Mouse (Mus musculus) 416B (cell line): ENCODE measurements at regions not wholly inside any gene's neighbourhood (a gene's known extent, or its start where the extent isn't known, plus 50 kb on each side); places are given as distances from the start of the nearest gene placed in this dataset.
A peak's percentile ranks its signal among the peaks of the same experiment; 100 is the strongest.

ENCODE experiments used
- DNase-seq: peaks from one replicate; pipeline ENCODE4 v3.0.0; 2011; ENCODE audit warnings: low read depth

DNA sequence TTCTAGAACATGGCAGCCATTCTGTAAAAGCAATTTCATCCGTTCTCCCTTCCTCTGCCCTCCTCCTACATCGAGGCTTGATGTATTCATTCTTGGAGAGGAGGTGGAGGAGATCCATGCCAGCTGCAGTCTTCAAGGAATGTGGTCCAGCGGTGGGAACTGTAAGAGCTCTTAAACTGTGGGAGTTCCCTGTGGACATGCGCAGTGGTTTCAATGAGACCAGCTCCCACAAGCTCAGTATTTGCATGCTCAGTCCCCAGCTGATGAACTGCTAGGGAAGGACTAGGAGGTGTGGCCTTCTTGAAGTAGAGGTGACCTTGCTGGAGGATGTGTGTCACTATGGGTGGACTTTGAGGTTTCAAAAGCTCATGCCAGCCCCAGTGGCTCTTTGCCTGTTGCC is 163.7 kb upstream of the Ctnnb1 start:
- no peak for DNase-seq

DNA sequence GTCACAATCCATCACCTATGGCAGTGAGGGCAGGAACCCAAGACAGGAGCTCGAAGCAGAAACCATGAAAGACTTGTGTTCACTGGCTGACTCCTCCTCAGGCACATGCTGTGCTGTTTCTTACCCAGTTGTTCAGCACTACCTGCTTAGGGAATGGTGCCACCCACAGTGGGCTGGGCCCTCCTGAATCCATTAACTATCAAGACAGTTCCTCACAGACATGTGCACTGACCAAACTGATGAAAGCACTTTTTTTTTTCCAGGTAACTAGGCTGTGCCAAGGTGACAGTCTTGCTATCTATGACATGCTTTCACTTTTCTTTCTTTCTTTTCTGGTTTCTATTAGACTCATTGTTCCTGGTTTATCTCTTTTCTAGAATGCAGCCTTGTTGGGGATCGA is 162.1 kb upstream of the Ctnnb1 start:
- no peak for DNase-seq

DNA sequence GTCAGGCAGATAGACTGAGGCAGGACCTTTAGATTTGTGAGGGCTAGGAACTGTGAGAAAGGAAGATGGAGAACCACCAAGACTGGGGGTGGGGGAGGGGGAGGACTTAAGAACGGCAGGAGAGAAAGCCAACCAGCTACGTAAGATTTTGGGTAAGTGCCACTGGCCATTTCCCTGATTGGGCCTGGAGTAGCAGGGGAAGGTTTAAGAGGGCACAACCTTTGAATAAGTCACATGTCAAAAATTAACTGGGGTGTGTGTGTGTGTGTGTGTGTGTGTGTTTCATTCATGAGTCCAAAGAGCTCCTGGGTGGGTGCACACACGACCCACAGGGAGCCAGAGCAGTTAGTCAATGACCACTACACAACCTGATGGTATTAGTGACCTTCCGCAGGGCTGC is 161.6 kb upstream of the Ctnnb1 start:
- no peak for DNase-seq

DNA sequence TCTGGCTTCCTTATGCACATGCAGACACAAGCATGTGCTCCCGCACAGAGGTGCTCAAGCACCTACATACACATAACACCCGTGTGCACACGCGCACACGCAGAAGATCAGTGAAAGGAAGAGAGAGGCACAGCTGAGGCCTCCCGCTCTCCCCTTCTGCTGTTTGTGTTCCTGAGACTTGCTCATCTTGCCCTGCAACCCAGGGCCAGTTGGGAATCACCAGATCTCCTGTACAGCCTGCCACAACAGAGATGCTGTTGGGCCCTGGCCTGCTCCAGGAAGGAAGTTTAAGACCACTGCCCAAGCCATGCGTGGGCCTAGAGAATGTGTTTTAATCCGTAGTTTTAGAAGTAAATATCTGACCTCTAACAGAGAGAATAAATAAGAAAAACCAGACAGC is 160.0 kb upstream of the Ctnnb1 start:
- DNase-seq: no peak

DNA sequence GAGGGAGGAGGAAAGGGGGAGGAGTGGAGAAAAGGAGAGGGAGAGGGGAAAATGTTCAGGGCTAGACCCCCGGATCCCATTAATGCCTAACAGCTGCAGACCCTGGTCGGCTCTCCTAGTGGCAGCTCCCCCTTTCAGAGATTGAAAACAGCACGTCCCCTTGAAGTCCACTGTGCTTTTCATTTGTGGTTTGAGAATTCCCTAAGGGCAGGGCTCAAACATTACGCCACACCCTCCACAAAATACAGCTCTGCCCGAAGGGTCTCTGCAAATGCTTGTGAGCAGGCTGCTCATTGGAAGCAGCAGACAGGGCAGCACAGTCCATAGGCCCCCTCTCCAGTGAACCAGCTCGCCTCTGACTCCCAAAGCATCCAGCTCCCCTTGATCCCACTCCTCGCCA is 159.3 kb upstream of the Ctnnb1 start:
- no peak for DNase-seq

GRCm38 (mm10) chr9:120770886-120771285 is 158.1 kb upstream of the Ctnnb1 start:
- no peak for DNase-seq

DNA sequence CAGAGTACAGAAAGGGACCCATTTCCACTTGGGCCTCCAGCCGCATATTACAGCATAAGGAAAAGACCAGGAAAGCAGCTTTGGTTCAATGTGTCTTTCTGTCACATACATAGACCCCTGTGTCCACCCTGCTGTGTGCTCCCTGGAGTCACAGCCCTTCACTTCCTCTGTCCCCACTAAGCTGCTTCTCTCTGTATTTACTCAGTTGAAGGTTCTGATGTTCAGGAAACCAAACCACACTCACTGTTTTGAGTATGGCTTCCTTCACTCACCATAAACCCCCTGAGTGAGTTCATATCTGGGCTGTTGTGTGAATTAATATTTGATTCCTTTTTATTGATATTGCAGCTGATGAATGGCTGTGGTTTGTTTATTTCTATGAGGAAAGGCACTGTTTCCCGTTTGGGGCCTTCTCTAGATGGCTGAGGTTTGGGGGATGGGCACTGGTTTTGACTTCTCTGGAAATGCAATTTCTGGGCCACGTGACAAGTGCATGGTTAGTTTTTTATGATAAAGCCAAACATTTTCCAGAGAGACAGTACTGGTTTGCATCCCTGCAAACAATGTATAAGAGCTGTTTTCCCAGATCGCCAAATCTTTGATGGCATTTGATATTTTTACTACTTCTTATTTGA is 157.0 kb upstream of the Ctnnb1 start:
- peak; percentile 69 for DNase-seq

GRCm38 (mm10) chr9:120774251-120774650 is 154.8 kb upstream of the Ctnnb1 start:
- DNase-seq: peak; percentile 59

- no peak for DNase-seq
Observed at GRCm38 (mm10) chr9:120774772-120775171, 154.2 kb upstream of the Ctnnb1 start.

DNA sequence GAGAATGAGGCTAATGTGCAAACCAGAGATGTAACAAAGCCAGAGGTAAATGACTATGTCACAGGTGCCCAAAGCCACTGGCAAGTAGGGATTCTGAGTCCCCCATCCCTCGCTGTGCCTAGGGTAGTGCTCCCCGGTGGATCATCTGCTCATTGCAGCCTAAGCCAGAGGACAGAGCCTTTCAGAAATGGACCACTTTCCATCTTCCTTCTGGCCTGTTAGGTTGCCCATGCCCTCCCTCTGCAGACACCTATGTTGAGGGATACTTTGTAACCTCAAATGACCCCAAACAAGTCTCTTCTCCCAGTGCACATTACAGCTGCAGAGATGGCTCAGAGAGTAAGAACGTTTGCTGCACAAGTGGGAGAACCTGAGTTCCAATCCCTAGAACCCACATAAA is 153.3 kb upstream of the Ctnnb1 start:
- DNase-seq: no peak

DNA sequence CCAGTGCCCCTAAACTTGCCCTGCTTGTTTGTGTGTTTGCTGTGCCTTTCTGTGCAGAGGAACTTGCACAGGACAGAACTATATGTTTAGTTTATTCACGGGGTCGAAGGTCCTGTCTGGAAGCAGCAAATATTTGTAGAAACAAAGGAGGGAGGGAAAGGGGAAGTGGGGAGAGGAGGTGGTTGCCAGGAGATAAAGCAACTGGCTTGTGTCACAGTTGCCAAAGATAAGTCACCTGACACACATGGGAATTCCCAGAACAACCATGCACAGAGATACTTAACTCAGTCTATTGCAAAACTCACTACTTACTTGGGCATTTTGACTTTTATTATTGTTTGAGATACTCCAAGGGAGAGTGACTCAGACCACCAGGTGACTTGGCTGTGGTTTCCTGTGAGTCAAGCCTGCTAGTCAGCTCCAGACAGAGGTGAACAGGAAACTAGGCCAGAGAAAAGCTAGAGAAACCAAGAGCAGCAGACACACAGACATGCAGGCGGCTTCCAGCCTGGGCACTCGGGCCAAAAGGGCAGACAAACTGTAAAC is 152.5 kb upstream of the Ctnnb1 start:
- peak; percentile 99 for DNase-seq

- DNase-seq: no peak
Observed at GRCm38 (mm10) chr9:120777016-120777415, 152.0 kb upstream of the Ctnnb1 start.

DNA sequence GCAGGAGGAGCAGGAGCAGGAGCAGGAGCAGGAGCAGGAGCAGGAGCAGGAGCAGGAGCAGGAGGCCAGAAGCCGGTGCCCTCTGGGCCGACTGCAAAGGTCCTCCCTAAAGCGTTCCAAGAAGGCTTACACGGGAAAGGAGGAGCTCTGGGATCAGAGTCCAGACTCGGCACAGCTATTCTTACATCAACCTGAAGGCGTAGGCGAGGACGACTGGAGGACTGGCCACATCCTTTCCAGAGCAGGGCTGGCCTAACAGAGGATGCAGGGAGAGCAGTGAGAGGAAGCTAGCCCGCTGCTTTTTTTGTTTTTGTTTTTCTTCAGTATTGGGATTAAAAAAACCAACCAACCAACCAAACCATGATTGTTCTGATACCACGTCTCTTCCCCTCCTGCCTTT is 151.5 kb upstream of the Ctnnb1 start:
- peak; percentile 40 for DNase-seq

DNA sequence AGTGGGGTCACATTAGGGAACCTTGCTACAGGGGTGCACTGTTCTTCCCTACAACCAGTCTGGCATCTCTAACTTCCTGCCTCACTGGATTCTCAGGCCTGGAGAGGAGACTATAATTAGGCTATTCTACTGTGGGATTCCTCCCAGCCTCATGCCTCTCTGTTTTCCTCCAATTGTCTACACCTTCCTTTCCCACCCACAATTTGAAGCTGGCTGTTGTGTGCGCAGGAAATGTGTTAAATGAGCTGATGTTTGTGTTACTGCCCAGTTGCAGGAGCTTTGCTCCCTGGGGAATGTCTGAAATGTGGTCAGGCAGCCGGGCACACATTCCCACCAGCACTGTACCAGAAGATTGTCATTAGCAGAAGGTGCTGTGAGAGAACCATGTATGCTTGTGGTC is 150.6 kb upstream of the Ctnnb1 start:
- DNase-seq: no peak

DNA sequence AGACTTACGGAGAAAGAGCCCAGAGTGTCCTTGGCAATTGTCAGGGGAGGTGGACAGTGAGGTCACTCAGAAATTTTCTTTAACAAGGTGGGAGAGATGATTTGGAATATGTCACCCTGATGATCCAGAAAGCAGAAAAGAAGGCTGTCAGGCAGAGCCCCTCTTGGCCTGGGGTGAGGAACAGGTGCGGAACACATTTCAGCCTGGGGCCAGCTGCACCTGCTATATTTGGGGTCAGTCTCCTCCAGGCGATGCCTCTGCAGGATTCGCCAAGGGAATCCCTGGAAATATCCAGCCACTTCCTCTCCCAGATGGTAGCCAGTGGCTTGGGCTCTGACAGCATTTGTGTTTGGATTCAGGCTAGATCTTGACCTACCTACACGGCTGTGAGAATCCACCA is 134.8 kb upstream of the Ctnnb1 start:
- no peak for DNase-seq

DNA sequence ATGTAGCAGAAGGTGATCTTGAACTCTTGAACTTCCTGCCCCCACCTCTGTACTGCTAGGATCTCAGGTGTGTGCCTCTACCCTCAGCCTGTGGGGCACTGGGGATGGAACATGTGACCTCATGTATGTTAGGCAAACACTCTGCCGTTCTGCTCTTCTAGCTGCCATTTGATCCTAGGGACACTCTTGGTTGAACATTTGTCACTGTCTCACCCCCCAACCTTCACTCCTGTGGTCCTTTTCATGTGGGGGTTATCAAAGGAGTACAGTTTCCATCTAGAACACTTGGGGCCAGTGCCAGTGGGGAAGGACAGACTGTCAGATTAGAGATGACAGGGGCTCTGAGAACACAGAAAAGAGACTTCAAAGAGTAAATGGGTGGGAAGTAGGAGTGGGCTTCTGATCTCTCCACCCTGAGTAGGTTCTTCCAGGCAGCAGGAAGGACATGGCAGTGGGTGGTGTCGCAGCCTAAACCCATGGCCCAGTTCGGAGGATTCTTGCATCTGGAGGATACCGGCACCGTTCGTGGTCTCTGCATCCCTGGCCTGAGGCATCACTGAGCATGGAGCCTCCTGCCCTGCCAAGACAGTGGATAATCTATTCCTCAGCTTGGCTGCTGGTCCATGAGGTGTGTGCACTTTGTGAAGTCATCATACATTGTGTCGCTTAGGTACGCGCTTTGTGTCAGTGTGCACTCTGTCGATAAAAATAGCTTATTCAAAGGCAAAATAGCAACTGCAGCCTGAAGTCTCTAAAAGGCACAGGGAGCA is 132.7 kb upstream of the Ctnnb1 start:
- no peak for DNase-seq

DNA sequence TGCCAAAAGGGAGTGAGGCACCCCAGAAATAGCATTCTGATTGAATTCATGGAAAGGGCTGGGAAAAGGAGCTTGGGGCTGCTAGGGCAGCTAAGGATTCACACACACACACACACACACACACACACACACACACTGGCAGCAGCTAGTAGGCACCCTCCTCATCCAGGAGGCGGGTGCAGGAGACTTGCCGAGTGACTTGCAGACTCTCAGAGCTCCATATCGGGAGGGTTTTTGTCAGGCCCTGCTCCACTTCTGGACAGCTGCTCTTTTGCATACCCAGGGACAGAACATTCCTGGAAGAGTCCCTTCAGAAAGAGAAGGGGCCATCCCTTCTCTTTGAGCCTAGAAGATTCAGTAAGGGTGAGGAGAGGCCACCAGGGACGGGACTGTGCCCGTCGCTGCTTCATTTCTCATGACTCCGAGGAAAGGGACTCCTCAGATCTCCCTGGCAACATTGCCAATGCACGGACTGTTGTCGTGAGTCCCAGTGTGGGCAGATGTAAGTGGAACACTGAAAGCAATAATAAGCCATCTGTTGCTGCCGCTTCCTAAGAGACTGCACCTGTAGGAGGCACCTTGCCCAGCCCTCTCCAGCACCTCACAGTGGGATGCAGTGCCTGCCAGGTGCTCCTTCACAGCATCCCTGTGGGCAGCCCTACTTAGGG is 130.9 kb upstream of the Ctnnb1 start:
- no peak for DNase-seq

DNA sequence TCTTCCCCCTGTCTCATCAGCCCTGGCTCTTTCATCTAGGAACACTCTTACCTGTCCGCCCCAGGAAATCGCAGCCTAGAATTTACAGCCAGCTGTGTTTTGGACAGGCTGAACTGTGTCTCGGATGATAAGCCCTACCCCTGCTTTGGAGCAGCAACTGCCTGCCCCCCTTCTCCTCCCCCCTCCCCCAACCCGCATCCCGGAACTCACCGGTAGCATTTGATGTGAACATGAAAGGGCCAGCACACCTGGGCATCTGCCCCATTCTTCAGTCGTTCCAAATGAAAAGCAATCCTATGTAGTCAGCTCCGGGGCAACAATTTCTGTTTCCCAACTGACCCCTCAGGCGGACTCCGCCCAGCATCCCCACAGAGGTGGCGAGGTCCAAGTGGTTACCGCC is 130.1 kb upstream of the Ctnnb1 start:
- no peak for DNase-seq

DNA sequence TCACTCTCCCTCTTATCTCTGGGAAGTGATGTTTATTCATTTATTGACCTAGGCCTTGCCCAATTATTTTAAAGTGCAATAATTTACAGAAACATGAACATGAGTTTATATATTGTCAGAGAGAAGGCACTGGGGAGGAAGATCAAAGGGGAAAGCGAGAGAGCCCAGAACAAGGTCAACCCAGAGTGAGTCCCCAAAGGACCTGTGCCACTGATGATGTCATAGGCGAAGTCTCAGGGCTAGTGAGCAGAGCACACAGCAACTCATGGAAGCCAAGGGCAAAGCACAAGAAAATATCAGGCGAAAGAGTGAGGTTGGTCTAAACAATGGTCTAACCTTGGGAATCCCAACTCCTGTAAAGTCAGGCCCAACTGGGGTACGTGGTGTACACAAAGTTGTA is 126.4 kb upstream of the Ctnnb1 start:
- DNase-seq: no peak

GRCm38 (mm10) chr9:120804760-120805294 is 124.2 kb upstream of the Ctnnb1 start:
- DNase-seq: no peak

DNA sequence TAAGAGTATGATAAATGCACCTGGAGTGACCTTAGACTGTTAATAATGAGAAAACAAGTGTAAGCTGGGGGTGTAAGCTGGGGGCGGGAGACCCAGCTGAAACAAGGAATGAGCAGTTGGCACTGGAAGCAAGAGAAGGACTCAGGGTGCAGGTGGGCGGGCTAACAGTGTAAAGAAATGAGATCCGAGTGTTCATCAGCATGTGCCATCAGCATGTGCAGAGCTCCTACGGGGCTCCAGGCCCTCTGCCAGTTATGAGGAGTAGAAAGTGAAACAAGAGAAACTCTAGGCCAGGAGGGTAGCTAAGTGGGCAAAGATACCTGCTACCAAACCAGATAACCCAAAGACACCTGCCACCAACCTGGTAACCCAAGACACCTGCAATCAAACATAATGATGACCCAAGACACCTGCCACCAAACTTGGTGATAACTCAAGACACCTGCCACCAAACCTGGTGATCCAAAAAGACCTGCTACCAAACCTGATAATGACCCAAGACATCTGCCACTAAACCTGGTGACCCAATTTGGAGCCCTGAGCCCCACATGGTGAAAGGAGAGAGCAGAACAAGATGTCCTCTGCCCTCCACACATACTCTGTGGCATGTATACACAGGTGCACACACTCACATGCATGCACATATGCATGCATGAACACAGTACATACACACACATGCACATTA is 120.1 kb upstream of the Ctnnb1 start:
- no peak for DNase-seq

DNA sequence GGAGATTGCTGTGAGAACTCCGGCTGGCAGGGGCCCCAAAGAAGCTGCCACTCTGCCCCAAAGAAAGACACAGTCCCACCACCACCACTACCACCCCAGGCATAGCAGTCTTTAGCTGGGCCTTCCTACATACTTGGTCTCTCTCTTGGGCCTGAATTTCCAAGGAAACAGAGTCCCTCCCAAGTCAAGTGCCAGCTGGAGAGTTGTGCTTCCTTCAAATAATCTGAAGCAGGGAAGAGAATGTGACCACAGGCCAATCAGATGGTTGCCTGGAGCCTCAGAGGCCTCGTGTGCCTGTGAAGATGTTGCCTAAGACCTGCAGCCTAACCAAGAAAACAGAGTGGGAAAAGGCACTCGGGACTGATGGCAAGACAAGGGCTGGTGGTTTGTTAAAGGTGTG is 117.5 kb upstream of the Ctnnb1 start:
- DNase-seq: no peak
